Mouse (Mus musculus): ENCODE results near the gene Gpr63. TPM values are rescaled to one million over a fixed set of nuclear protein-coding genes. Genes with fewer than 3 reads are reported as not detected.

Gene Gpr63
- 0.13 and 0.19 TPM in 2 replicates for polyA plus RNA-seq (2012; rRNA removed)

DNA sequence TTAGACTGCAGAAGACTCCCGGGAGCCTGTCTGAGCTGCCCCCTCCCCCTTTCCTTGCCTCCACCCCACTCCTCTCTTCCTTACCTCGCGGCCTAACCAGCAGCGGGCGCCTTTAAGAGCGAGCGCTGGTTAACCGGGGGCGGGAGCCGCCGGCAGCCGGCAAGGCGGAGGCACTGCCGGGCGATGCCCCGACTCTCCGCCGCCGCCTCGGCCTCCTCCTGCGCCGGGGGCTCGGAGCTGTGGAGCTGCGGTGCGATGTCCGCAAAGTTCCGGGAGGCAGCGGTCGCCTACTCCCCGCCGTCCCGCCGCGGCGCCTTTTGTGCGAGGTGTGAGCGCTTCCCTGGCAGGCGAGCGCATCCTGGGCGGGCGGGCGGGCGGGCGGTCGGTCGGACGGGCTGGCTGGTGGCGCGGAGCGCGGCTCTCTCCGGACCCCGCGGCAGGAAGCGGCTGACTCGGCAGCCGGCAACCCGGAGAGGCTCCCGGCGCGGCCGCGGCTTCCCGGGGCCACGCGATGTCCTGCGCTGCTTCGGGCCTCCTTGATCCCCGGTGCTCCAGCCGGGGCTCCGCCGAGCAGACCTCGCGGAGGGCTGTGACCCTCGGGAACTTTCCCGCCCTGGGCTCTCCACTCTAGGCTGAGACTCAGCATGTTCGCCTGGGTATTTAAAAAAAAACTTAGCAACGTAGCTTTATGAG is at the start of gene Gpr63:
Gene Gpr63 (plus strand): TSS at position 109 of the 693 bp plus-strand sequence.

Other genes with a start within 250 kb of the Gpr63 start
- gene Klhl32, start 115.3 kb upstream of the Gpr63 start, polyA plus RNA-seq (2012; rRNA removed): 0.06 and 0.08 TPM in 2 replicates
- 5.9 and 7.5 TPM in 2 replicates for gene Ndufaf4, start 68.3 kb upstream of the Gpr63 start, polyA plus RNA-seq (2012; rRNA removed)

All from liver, embryonic 18 days (tissue).